Mouse (Mus musculus): ENCODE results near the gene Syce3.

Syce3 gene

DNA sequence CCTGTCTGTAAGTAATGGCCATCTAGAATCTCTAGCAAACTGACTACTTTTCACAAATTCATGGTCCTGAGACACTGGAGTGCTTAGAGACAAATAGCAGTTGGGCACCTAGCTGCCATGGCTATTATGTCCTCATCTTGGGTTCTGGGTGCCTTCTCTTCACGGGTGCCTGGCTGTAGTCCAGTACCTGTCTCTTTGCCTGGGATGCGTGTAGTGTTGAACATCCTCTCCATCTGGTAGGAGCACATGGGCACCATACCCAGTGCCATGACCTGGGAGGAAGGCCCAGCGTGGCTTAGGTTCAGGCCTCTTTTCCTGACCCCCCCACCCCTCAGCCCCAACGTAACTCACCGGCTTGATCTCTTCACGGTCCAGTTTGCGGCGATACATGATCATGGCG is 11.6 kb upstream of the Syce3 start:
- DNase-seq (ENCODE audit: low read depth) = no peak

DNA sequence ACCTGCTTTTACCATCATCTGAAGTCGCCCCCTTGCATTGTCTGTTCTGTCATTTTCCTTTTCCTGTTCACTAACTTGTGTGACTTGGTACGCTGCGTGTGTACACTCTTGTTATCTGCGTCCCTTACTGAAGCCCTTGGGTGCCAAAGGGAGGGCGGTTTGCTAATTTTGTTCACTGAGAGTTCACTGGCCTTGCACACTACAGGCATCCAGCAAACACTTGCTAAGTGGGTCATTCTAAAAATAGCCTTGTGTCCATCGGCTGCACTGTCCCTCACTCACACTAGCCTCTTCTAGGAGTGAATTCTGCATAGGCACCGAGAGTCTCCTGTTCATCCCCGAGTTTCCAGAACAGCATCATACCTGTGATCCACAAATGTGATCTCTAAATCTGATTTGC is 5.0 kb upstream of the Syce3 start:
- no peak for DNase-seq (ENCODE audit: low read depth)

DNA sequence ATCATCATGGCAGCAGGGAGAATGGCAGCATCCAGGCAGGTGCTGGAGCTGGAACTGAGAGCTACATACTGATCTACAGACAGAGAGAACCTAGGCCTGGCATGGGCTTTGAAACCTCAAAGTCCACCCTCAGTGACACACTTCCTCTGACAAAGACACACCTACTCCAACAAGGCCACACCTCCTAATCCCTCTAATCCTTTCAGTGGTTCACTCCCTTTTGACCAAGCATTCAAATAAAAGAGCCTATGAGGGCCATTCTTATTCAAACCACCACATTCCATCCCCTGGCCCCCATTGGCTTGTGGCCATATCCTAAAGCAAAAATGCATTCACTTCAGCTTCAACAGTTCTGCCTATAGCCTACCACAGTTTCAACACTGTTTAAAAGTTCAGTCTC is 3.6 kb downstream of the Syce3 start:
- no peak for DNase-seq (ENCODE audit: low read depth)

DNA sequence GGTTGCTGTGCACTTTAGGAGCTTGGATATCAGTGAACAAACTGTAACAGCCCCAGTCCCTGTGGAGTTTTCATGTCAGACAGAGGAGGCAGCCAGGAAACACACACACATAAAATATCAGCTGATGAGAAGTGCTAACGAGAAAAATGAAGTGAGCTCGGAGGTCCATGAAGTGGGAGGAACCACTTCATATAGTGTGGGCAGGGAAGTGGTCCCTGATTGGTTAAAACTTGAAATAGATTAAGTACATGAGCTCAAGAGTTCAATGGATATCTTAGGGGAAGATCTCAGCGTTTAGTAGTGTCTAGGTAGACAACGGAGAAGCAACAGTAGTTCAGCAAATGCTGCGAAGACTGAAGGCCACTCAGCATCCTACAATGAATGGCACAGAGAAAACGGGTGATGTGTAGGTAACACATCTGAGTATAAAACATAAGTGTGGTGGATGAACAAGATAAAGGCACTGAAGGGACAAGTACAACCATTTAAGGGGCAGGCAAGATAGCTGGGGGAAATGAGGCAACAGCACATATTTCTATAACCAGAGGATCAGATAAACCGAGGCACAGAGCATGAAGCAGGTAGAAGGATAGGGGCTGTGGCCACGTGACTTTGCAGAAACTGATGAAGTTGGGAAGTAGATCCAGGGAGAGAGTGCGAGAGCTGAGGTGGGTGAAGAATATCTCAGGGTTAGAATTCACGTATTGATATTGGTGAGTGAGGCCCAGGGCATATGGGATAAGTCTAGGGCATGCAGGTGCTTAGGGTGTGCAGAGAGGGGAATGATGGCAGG is 5.3 kb downstream of the Syce3 start:
- no peak for DNase-seq (ENCODE audit: low read depth)

DNA sequence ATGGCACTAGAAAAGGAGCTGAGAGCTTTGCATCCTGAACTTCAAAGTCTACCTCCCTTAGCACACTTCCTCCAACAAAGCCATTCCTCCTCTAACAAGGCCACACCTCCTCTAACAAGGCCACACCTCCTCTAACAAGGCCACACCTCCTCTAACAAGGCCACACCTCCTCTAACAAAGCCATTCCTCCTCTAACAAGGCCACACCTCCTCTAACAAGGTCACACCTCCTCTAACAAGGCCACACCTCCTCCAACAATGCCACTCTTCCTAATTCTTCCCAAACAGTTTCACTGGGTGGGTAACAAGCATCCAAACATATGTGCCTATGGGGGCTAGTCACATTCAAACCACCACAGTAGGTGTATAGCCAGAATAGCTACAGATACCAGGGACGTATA is 7.8 kb downstream of the Syce3 start:
- DNase-seq (ENCODE audit: low read depth) = no peak

DNA sequence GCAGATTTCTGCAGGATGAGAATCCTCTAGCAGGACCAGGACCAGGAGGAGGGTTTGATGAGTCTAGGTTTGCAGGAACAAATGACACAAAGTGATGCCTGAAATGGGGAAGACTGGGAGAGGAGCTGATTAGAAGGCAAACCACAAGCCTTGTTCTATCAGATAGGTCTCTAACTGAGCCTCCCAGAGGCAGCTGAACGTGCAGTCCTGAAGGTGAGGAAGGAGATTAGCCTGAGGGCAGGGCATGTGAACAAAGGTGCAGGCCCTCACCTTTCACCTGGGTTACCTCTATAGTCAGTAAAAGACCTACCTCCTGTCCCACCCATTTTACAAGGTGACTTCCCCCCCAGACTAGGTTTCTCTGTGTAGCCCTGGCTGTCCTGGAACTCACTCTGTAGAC is 10.6 kb downstream of the Syce3 start:
- DNase-seq (ENCODE audit: low read depth) = no peak

DNA sequence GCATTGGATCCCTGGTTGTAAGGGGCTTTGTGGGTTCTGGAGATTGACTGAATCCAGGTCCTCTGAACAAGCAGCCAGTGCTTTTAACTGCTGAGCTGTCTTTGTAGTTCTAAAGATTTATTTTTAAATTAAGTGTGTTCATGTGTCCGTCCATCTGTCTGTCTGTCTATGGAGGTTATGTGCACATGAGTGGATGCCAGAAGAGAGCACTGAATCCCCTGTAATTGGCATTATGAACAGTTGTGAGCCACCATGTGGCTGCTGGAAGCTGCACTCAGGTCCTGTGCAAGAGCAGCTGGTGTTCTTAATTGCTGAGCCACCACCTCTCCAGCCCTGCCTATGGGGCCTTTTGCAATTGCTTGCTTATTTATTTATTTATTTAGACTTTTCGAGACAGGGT is 12.2 kb downstream of the Syce3 start:
- DNase-seq (ENCODE audit: low read depth) = no peak

DNA sequence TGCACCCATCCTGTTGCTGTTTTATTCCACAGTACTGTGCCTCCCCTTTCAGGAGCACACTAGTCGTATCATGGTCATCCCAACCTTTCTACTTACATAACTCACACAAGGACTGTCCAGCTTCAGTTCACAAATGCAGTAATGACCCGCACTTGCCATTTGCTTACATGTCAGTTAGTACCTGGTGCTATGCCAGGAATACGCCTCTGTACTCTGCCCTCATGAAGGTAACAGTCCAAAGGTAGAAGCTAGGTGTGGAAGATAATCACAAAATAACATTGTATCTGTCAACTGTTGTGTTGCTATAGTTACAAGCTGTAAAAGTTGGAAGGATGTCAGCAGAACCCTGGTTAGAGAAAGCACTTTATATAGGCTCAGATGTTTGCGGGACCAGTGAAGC is 13.4 kb downstream of the Syce3 start:
- DNase-seq (ENCODE audit: low read depth) = no peak

DNA sequence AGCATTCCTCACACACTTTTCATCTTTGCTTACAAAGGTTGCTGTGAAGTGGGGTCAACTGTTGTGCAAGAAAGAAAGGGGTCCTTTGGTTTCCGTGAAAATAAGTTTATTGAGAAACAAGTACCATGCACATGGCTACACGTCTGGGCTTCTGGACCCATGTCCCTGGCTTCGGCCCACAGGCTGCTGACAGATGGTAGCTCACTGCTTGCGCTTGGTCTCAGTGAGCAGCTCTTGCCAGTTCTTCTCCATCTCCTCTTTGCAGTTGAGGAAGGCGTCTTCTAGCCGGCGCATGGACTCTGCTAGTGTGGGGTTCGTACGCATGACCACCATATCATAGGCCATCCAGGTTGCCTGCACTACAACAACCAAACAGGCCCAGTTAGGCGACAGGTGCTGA is 20.2 kb downstream of the Syce3 start:
- no peak for DNase-seq (ENCODE audit: low read depth)

DNA sequence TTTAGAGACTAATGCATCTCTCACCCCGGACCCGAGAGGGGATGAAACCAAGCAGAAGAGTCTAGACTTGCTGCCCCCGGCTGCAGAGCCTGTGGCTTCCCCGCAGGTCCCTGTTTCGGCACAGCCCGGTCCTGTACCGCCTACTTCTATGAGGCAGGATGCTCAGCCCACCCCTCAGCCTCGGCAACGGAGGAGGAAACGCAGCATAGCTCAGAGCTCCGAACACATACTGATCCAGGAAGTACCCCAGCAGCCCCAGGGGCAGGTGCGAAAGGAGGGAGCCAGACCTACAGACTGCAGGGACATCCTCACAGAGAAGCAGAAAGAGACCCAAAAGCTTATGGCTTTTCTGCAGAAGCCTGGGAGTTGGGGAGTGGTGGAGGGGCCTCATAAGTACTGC is 23.2 kb downstream of the Syce3 start:
- no peak for DNase-seq (ENCODE audit: low read depth)

DNA sequence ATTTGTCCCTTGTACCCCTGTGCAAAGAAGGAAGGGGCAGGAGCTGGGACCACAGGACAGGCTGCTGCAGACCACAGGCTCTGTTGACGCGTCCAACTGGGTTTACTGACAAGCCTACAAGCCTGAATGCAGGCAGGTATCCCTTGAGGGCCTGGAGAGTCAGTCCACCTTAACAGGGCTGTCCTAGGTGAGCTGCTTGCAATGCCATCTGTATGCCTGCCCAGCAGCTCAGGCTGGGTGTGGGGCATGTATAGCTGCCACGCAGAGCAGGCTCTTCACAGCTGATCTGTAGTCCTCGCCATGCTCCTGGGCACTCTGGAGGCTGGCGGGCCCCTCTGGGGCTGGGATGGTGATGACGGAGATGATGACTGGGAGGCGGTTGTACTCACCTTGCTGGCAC is 25.7 kb downstream of the Syce3 start, which contains the start of gene Klhdc7b:
Gene Klhdc7b, plus strand, starts transcription at position 301 of the 400 bp plus-strand sequence.
- DNase-seq (ENCODE audit: low read depth) = no peak

DNA sequence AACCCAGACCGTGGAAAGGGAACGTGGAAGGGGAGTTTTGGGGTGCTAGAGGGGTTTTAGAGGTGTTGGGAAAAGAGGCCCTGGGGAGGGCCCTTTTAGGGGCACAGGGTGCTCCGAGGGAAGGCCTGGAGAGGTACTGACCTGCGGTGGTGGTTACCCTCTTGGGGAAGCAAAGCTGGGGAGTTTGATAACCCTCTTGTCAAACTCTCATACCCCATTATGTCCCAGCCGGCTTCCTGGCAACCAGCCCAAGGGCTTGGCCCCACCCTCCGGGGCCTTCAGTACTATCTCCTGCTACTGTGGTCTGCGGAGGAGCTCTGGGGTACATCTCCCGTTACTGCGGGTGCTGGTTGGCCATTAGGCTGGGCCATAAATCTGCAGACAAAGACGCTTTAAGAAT is 30.9 kb downstream of the Syce3 start:
- DNase-seq (ENCODE audit: low read depth) = no peak

DNA sequence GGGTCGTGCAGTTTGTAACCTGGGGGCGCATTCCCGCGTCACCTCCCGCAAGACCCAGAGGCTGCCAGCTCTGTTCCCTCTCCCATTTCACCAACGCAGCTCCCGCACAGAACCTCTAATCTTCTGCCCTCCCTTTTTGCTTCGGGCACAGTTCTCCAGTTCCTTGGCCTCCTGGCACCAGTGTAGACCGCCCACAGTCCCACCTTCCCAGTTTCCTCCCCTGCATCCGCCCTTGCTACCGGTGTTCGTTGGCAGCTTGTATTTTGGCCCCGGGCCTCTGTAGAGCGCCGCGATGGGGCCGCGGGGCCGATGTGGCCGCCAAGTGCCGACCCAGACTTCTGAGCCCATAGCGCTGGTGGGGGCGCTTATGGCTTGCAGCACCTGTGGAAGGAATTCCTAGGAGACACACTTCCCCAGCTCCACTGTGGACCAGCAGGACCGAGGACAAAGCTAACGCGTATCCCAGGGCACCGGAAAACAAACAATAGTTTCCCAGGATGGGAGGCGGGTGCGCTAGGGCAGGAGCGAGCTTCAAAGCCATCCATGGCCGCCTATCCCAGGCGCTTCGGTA is 31.4 kb downstream of the Syce3 start, which contains the start of gene Odf3b:
Gene Odf3b, minus strand, starts transcription at position 452 of the 571 bp plus-strand sequence.
- no peak for DNase-seq (ENCODE audit: low read depth)

DNA sequence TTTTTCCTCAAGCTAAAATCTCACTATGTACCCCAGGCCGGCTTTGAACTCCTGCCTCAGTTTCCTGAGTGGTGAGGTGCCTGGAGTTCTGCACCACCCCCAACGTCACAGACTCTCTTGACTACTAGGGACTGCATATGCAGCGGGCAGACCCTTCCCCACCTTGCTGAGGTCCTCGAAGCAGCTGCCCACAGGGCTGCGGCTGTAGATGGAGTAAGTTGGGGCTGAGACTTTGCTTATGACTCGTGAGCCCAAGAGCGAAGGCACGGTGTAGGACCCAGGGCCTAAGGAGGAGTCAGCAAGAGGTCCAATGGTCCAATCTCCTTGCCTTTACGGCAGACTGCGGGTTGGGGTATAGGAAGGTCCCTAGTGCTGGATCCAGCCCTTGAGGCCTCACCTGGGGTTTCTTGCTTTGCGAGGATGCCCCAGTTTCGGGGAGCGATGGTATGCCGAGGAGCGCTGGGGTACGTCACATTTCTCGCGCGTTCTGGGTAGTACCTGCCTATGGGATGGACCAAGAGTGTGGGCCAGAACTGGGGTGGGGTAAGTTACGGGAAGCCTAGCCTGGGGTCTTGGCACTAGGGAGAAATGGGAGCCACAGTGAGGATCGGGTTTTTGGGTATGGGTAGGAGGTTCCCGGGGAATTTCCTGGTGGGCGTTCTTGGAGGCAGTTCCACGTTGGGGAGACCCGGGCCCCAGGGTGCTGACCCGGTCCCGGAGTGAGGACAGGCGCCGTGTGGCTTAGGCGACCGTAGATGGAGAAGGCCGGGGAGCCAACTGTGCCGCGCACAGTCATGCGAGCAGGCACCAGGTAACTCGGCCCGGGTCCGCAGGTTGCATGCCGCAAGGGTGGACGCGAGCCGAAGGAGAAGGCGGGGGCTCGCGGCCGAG is 32.1 kb downstream of the Syce3 start:
- DNase-seq (ENCODE audit: low read depth) = no peak

DNA sequence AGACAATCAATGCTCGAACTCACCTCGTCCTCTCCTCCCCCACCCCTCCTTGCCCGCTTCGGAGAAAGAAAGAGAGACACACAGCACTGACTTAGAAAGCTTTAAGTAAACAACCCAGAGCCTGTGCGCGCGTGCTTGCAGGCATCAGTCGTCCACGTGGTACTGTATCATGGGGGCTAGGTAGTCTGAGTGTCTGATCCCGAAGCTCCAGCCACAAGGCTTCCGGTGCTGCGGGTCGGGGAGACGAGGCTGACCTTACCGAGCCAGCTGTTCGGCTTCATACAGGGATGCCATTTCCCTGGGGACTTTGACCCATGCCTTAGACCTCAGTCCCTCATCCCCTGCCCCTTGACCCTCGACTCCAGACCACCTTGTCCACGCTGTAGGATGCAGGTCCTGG is 32.9 kb downstream of the Syce3 start:
- no peak for DNase-seq (ENCODE audit: low read depth)

DNA sequence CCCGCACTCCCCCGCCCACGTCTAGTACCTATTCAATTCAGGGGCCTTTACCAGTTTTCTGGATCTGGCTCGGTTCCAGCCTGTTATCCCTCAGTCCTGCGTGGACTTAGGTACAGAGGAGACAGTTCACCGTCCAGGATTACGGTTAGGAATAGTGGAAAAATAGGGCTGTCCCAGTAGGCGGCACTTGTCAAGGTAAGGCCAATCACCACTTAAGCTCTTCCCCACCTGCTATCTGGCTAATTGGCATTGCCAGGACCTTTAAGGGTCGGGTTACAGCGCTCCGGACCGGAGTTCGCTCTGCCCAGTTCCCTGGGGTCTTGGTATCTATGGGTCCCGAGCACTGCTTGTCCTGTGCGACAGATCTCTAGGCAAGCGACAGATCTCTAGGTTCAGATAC is 33.3 kb downstream of the Syce3 start, which contains the start of gene Tymp:
Gene Tymp, minus strand, starts transcription at position 83 of the 400 bp plus-strand sequence.
- no peak for DNase-seq (ENCODE audit: low read depth)

DNA sequence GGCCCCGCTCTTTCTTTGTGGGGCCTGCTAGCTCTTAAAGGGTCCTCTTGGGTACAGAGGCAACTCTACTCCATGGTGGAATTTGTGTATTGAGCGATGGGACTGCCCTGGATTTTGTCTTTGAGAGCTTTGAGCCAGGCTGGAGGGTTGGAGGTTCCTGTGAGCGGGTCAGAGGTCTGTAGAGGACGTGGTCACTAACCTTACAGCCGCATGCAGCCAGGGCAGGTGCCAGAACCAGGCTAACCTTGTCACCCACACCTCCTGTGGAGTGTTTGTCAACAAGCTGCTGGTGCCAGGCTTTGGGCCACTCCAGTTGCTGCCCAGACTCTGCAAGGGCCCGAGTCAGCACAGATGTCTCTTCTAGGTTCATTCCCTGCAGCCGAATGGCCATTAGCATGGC is 34.3 kb downstream of the Syce3 start:
- DNase-seq (ENCODE audit: low read depth) = no peak

DNA sequence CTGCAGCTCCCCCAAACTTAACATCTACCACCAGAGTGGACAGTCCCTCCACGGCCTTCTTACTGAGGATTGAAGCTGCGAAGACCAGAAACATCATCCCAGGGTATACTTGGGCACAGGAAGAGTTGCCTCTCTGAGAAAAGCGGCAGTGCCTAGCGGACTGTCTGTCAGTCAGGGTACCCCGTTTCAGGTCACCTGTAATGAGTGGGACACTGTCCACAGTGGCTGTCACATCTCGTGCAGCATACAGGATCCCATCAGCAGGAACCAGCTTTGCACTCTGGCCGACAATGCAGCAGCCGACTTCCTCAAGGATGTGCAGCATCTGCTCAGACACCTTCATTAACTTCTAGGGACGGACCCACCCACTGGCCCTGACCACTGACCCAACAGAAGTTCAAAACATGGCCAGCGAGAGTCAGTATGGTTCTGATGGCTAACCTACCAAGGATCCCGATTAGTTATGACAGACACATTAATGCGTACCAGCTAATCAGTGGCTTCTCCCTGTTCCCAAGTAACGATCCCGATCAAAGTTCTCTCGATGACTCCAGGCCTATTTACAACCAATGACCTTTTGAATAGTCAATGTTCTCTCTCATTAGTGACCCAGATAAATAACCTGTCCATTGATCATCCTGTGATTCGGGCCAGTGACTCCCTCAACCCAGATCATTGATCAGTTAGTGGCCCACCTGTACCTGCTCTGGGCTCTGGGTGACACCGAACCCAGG is 35.3 kb downstream of the Syce3 start:
- no peak for DNase-seq (ENCODE audit: low read depth)

DNA sequence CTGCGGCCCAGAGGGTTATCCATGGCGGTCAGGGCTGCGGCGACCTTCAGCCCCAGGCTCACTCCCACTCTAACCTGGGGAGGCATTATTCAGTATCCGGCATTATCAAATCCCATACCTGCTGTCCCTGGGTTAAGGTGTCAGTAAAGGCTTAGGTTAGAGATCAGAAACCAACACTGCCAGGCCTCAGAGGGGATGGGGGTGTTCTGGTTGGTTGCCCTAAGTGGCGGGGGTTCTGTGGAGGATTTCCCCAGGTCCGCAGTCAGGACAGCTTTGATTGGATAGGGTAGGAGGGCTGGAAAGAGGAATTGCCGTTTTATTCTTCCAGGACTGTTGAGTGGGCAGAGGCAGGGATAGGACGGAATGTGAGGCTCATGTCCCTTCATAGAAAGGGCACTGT is 36.0 kb downstream of the Syce3 start:
- no peak for DNase-seq (ENCODE audit: low read depth)

DNA sequence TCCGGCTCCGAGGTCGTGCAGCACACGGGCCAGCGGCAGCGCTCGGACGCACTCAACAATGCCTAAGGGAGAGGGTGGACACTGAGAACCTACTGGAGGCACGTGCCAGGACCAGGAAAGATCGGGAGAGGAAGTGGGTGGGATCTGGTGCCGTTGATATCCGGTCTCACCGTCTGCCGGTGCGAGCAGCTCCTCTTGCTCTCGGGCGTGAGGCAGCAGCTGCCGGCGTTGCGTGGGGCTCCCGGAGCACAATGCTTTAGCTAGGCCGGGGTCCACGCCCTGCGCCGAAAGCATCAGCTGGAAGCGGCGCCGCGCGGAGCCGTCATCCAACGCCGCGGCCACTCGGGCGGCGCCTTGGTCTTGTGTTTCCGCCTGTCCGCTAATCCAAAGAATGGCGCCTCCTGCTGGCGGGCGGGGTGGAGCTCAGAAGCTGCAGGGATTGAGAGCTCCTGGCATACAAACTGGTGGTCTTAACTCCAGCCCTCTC is 36.5 kb downstream of the Syce3 start, which contains the start of gene Sco2:
Gene Sco2, minus strand, starts transcription at position 85 of the 487 bp plus-strand sequence.
- peak; percentile 71 for DNase-seq (ENCODE audit: low read depth)

DNA sequence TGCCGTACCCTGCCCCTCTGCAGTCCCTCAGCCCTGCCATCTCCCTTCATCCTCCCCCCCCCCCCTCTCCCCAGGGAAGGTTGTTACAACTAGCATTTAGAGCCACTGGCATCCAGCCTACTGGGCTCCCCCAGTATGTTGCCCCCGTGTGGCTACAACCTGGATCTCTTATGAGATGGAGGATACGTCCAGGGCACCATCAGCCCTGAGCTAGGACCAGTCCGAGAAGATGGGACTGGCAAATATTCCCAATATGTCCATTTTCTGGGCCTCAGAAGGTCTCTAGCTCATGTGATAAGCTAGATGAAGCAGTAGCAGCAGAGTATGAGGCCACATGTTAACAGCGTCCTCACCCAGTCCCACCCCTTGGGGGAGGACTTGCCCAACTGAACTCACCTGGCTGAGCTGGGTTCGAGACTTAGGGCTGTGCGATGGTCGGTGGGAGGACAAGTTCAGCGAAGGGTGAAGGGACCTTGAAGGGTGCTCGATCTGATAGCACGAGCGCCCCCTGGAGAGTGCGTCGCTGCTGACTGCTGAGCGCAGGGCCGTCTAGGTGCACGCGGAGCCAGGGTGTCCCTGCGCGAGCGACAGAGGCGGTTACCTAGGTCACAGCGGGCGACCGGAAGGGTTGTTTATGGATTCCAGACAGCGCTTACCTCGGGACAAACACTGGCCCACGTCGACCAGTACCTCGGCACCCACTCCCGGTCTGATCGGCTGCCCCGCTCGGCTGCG is 37.1 kb downstream of the Syce3 start:
- DNase-seq (ENCODE audit: low read depth) = peak; percentile 57

Data from fibroblast of lung, adult 2 months (primary cell).